Mouse (Mus musculus): ENCODE measurements around the gene Fbxo9. TPM values are rescaled to one million over a fixed set of nuclear protein-coding genes. Genes with fewer than 3 reads are reported as not detected.

Fbxo9 gene
- polyA plus RNA-seq, 1 experiment = 44.7 TPM

DNA sequence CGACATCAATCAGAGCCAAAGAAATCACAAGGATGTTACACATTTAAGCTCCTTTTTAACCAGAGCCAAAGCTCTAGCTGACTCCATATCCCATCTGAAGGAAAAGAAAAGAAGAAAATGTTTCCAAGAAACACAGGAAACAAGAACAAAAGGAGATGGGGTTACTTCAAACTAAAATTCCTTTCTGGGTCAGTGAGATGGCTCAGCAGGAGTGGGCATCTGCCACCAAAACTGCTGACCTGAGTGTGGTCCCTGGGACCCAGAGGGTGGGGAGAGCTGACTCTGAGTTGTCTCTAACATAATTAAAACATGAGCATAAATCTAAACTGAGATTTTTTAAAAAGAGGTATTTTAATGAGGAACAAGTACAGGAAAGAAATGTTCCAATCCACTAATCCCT, 19.0 kb downstream of the Fbxo9 start:
- TF ChIP-seq GATA1 (IDR thresholded peaks at IDR 0.05; ENCODE audit: low read length) = no peak

DNA sequence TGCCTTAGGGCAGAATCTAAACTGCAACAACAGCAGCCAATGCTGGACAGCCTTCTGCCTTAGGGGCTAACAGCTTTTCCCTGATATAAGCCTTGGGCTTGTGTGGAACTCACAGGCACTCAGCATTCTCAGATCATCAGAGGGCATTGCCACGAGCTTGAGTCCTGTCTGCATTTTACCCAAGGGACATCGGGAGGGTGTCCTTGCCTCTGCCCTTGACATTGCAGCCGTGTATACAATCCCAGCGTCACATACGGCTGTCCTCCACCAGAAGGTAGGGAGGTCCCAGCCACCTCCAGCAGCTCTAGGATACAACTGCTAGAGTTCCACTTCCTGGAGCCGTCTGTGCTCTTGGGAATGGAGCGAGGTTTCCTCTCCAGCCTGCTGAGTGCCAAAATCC, 19.9 kb downstream of the Fbxo9 start:
- TF ChIP-seq GATA1 (IDR thresholded peaks at IDR 0.05; ENCODE audit: low read length) = no peak

DNA sequence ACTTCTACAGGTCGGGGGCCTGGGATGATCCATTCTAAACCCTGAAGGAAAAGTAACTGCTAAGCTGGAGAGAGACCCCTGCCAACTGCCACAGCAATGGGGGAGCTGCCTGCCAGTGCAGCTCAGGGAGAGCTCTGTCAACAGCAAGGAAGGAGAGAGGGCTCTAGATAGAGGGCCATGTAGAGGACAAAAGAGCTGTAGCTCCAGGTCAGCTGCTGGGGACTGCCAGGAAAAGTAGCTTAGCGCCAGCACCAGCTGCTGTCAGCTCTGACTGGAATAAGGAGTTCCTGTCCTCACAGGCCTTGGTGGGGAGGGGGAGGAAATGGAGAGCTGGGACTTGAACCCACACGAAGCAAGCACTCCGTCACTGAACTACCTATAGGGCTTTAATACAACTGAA, 20.3 kb downstream of the Fbxo9 start:
- TF ChIP-seq GATA1 (IDR thresholded peaks at IDR 0.05; ENCODE audit: low read length) = no peak

DNA sequence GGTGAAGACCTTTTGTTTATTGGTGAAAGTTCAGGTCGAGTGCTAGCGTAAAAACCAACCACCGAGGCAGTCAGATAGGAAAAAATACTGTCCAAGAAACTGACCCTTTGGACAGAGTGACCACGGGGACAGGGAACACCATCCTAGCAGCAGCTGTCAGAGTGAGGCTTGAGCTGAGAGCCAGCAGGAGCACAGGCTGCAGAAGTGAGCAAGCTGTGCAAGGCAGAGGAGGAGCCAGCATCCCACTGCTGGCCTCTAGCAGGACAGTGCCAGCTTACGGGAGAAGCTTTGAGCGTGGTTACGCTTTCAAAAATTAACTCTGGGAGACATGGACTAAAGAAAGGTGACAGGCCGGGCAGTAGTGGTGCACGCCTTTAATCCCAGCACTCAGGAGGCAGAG, 21.1 kb downstream of the Fbxo9 start:
- TF ChIP-seq GATA1 (IDR thresholded peaks at IDR 0.05; ENCODE audit: low read length) = no peak

DNA sequence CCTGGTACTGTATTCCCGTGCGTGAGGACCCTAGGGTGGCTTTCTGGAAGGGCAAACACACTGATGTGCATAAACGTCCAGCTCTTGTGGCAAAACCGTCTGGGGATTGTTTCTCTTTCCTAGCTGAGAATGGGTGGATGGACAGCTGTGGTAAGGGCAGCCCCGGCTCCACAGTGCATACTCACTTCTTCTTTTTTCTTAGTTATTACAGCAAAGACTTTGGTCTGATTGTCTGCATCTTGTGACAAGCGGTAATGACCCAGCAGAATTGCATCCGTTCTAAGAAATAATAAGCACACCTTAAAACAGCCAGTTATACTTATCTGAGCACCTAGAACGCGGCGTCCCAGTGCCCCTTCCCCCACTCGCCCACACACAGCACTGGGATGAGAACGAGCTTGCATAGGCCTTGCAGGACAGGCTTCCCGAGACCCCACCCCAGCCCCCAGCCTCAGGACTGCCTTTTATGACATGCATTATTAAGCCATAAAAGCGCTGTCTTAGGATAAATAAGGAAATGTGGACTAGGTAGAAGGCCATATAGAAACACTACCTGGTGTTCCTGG, 23.1 kb downstream of the Fbxo9 start:
- no peak for TF ChIP-seq GATA1 (IDR thresholded peaks at IDR 0.05; ENCODE audit: low read length)

DNA sequence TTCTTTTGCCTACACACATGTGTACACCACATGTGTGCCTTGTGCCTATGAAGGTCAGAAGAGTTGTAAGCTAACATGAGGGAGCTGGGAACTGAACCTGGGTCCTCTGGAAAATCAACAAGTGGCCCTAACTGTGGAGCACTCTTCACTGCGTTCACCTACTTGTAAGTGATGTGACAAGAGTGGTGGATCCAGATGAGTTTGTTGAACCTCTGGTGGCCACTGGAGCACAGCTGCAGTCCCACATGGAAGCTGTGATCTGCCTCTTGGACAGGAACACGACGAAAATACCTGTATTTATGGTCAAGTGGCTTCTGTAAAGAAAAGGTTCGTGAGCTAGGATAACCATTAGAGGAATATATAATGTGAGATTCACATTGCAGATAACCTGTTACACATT, 24.5 kb downstream of the Fbxo9 start:
- TF ChIP-seq GATA1 (IDR thresholded peaks at IDR 0.05; ENCODE audit: low read length) = no peak

DNA sequence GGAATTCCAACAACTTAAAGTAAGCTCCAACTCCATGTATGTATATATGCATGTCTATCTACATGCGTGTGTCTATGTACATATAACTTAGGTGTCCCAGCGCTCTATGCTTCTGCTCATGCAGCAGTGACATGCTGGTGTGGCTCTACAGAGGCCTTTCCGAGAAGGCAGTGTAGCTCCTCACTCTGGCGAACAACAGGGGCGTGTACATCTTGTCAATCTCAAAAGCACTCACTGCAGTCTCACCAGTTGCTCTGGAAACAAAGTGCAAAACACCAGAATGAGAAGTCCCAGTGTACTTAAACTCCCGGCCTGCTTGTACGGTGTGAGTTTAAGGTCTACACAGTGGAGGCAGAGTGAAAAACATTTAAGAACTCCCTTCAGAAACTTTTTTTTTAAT, 27.0 kb downstream of the Fbxo9 start:
- no peak for TF ChIP-seq GATA1 (IDR thresholded peaks at IDR 0.05; ENCODE audit: low read length)

DNA sequence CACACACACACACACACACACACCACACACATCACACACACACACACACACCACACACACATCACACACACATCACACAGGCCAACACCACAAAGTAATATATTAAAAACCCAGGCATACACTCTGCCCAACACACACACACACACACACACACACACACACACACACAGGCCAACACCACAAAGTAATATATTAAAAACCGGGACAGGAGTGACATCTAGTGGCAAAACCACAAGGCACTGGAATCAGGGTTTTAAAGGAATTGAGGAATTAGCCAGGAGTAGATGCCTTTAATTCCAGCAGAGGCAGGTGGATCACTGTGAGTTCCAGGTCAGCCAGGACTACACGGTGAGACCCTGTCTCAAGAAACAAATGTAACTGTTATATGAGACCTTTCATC, 30.6 kb downstream of the Fbxo9 start:
- TF ChIP-seq GATA1 (IDR thresholded peaks at IDR 0.05; ENCODE audit: low read length) = no peak

DNA sequence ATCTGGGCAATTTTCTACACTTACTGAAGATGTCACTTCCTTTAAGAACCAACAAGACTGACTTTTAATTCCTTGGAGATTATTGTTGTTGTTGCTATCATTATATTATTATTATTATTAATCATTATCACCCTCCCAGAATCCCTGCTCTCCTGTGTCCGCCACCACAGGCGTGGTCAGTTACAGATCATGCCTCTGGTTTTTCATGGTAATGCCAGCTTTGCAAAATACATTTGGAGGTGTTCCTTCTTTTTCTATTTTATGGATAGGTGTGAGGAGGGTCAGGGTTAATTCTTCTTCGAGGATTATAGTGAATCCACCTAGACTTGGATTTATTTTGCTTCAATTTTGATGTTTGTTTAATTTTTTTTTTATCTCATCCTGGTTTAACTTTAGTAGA, 33.6 kb downstream of the Fbxo9 start:
- TF ChIP-seq GATA1 (IDR thresholded peaks at IDR 0.05; ENCODE audit: low read length) = no peak

DNA sequence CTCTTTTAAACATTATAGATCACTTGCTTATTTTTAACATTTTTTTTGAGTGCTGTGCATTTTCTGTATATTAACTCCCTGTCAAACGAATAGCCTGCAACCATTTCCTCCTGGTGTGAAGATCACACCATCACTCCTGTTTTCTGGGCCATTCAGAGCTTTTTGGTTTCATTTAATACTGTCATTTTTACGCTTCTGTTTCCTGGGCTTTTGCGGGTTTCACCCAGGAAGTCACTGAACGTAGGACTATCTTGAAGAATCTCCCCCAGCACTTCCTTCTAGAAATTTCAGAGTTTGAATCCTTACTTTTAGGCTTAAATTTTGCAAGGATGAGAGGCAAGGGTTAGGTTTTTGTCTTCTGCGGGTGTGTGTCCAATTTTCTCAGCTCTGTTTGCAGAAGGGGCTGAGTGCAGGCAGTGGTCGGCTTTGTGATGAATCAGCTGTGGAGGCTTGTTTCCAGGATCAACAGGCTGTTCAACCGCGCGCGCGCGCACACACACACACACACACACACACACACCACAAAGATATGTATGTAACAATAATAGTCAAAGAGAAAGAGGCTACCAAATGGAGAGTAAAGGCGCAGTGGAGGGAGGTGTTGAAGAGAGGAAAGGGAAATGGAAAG, 35.0 kb downstream of the Fbxo9 start:
- TF ChIP-seq GATA1 (IDR thresholded peaks at IDR 0.05; ENCODE audit: low read length) = no peak

DNA sequence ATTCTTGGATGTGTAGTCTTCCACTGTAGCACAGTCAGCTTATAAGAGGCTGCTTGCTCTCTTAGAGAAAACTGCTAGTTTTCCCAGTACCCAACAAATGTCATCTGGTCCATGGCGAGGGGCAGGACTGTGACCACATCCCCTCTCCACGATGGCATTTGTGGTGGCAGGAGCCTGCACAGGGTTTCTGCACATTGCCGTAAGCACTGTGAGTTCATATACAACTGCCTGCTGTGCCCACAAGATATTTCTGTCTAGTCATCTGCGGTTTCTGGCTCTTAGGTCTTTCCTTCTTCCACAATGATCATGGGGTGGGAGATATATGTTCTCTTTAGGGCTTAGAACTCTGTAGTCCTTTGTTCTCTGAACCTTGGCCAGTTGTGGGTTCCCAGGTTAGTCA, 37.2 kb downstream of the Fbxo9 start:
- no peak for TF ChIP-seq GATA1 (IDR thresholded peaks at IDR 0.05; ENCODE audit: low read length)

DNA sequence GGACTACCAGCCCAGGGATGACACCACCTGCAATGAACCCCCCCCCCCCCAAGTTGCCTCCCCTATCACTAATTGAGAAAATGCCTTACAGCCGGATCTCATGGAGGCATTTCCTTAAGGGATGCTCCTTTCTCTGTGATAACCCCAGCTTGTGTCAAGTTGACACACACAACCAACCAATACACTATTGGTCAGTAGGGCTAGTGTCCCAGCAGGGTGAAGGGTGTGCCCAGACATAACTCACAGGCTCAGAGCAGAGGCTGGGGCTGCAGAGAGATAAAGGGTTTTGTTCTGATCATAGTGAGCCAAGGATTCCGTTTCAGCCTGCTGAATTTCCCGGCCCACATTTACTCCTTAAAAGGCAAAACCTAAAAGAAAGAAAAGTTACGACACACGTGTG, 38.4 kb downstream of the Fbxo9 start:
- no peak for TF ChIP-seq GATA1 (IDR thresholded peaks at IDR 0.05; ENCODE audit: low read length)

DNA sequence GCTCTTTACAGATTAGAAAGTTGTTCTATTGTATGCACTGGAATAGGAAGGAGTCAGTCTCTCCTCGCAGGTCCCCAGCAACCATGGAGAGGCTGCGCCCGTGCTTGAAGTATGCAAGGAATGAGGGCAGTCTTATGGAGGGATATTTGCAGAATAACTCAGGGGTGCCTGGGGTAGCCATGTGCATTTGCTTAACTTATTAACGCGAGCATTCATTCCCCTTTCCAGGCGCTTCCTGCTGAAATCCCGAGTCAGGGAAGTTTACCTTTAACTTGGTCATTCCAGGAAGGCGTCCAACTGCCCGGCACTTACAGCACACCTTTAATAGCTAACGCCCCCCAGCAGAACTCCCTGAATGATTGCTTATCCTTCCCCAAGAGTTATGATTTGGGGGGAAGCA, 44.7 kb downstream of the Fbxo9 start:
- no peak for TF ChIP-seq GATA1 (IDR thresholded peaks at IDR 0.05; ENCODE audit: low read length)

DNA sequence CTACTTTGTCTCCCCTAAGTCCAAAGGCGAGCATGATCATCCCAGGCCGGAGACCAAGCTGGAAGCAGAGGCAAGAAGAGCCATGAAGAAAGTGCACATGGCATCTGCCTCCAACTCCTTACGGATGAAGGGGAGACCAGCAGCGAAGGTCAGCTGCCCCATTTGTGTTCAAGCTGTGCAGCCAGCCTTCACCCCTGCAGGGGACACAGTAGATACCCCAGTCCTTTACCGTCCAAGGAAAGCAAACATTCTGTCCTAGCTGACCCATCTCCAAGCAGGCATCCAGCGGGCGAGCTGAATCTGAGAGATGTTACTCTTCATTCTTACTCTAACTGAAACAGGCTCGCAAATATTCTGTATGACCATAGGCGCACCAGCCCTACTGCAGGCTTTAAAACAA, 46.5 kb downstream of the Fbxo9 start:
- TF ChIP-seq GATA1 (IDR thresholded peaks at IDR 0.05; ENCODE audit: low read length) = no peak

DNA sequence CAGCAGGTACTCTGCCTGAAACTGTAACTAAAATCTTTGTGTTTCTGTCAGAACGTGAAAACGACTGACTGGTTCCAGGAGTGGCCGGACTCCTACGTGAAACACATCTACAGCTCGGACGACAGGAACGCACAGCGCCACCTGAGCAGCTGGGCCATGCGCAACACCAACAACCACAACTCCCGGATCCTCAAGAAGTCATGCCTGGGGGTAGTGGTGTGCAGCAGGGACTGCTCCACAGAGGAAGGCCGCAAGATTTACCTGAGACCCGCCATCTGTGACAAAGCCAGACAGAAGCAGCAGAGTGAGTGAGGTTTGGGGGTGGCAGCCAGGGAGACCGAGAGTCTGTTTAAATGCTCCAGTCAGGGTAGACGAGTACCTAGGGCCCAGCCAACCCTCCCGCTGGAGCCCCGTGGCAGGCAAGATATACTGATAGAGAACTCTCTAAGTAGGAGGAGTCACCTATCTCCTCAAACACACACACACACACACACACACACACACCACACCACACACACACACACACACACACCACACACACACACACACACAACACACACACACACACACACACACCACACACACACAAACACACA, 49.2 kb downstream of the Fbxo9 start:
- TF ChIP-seq GATA1 (IDR thresholded peaks at IDR 0.05; ENCODE audit: low read length) = no peak

DNA sequence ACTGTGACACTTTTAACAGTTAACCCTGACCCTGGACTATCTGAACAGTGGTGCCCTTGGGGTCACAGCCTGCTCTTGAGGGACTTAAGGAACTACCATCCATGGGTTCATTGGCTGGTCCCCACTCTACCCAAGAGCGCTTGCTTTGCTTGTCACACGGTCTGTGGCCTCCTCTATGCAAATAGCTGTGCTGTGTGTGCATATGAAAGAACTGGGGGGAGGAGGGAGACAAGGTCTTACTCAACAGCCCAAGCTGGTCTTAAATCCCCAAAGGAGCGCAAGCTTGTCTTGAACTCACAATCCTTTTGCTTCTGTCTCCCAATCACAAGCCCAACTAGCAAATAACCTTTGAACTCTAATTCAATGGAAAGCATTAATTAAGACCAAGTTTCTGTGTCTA, 54.6 kb downstream of the Fbxo9 start:
- no peak for TF ChIP-seq GATA1 (IDR thresholded peaks at IDR 0.05; ENCODE audit: low read length)

DNA sequence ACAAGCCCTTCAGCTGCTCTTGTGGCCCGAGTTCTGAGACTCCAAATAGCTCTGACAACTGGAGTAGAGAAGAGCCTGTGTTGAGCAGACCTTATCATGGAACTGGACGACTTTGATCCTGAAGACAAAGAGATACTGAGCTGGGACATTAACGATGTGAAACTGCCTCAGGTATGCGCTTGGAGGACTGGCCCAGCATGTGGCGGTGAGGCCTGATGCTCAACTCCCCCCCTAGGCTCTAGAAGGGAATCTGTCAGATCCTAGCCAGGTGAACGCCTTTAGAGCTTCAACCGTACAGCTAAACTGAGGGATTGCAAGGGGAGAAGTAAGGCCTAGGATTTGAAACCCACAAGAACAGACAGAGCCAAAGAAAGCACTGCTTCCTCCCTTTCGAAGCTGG, 55.0 kb downstream of the Fbxo9 start:
- no peak for TF ChIP-seq GATA1 (IDR thresholded peaks at IDR 0.05; ENCODE audit: low read length)

Data from G1E-ER4 (cell line).